Mouse (Mus musculus) thymus, postnatal 25 days (tissue): ENCODE measurements around the gene Tnfsf15.

Experiments used
- DNase-seq: peaks from one replicate; pipeline ENCODE4 v3.0.0; 2022

Tnfsf15 gene

GRCm38 (mm10) chr4:63683716-63684115 lies 61.2 kb downstream of the Tnfsf15 start:
- no peak for DNase-seq

- no peak for DNase-seq
Measured at GRCm38 (mm10) chr4:63683056-63683455, 61.9 kb downstream of the Tnfsf15 start.

- DNase-seq: no peak
Measured at GRCm38 (mm10) chr4:63682441-63682840, 62.5 kb downstream of the Tnfsf15 start.

DNA sequence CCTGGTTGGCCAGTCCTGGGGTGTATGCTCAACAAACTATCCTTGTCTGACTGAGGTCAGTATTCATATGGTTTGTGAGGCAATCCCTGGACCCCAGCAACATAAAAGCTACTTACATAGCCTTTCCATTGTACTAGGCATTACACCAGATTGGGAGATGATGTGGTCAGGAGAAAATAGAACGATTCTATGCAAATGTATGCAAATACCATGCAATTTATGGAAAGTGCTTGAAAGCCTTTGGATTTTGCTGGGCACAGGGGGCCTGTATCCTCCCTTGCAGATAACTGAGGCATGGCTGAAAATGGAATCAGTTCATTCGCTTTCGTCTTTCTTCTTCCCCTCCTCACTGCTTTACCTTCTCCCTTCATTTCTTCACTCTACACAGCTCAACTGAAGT lies 63.4 kb downstream of the Tnfsf15 start:
- no peak for DNase-seq
